Comparison of ENCODE assay signal across 16 mouse cellular contexts in genomic region chr10:44715902-44716301, GRCm38 (mm10).
"Had no signal": no experiment of that assay in that cellular context is flagged by ENCODE, and none has a peak within 500 bp of the region (broad histone marks: within the 10 kb centered on the region; RNA-seq: fewer than 3 reads in every experiment).

No protein-coding gene starts in this region.

- H3K9me3 ChIP-seq: kidney, embryonic 15.5 days; limb, embryonic 12.5 days; liver, embryonic 13.5 days; midbrain, embryonic 15.5 days; neural tube, embryonic 12.5 days had no signal

- ATAC-seq: liver, postnatal 0 days; midbrain, embryonic 15.5 days had no signal

- DNase-seq: kidney, adult 2 months; kidney, postnatal 14 days; liver; liver, embryonic 13.5 days; liver, postnatal 0 days; lung, postnatal 36 days; right cerebral cortex, postnatal 4 days; spleen, adult 18-20 months; thymus, adult 2 months; thymus, postnatal 25 days had no signal

- H3K4me2 ChIP-seq: kidney, embryonic 15.5 days; limb, embryonic 12.5 days; liver, embryonic 13.5 days; midbrain, embryonic 11.5 days; midbrain, embryonic 15.5 days; neural tube, embryonic 12.5 days had no signal

- H3K9ac ChIP-seq: kidney, embryonic 15.5 days; limb, embryonic 12.5 days; liver, embryonic 13.5 days; liver, postnatal 0 days; midbrain, embryonic 15.5 days; neural tube, embryonic 12.5 days had no signal

- H3K27ac ChIP-seq: kidney, embryonic 15.5 days; left cerebral cortex, adult 2 months; limb, embryonic 12.5 days; liver, embryonic 13.5 days; midbrain, embryonic 15.5 days; neural tube, embryonic 12.5 days had no signal

- H3K4me3 ChIP-seq: kidney, embryonic 15.5 days; left cerebral cortex, adult 2 months; limb, embryonic 12.5 days; liver, embryonic 13.5 days; midbrain, embryonic 15.5 days; neural tube, embryonic 12.5 days had no signal

- H3K4me1 ChIP-seq: kidney, embryonic 15.5 days; limb, embryonic 12.5 days; liver, embryonic 13.5 days; midbrain, embryonic 15.5 days; neural tube, embryonic 12.5 days had no signal

- H3K36me3 ChIP-seq: kidney, embryonic 15.5 days; limb, embryonic 12.5 days; liver, embryonic 13.5 days; midbrain, embryonic 15.5 days; neural tube, embryonic 12.5 days had no signal

- H3K27me3 ChIP-seq: kidney, embryonic 15.5 days; limb, embryonic 12.5 days; liver, embryonic 13.5 days; midbrain, embryonic 15.5 days; neural tube, embryonic 12.5 days had no signal
